Mouse (Mus musculus) left cerebral cortex, adult 2 months (tissue): Measurements from ENCODE around the gene Kcnmb1. TPM values are rescaled to one million over a fixed set of nuclear protein-coding genes. Genes with fewer than 3 reads are reported as not detected.
A peak's percentile ranks its signal among the peaks of the same experiment; 100 is the strongest.

ENCODE experiments used
- DNase-seq, 2 experiments: peaks; one replicate each; pipeline ENCODE4 v3.0.0; 2021 to 2022; ENCODE audit warnings: low spot score in 2 of 2, mixed read lengths in 1 of 2; ENCODE audit errors: extremely low spot score in 1 of 2
- H3K27ac ChIP-seq: fragments of 200-600 bp; 2 replicates; pipeline ENCODE4 v1.8.1; 2022
- H3K4me3 ChIP-seq: fragments of 200-600 bp; 2 replicates; pipeline ENCODE4 v1.8.1; 2022
- CTCF ChIP-seq: fragments of 200-600 bp; IDR thresholded peaks from 2 replicates; pipeline ENCODE4 v1.8.1; 2022; ENCODE audit warnings: antibody characterized with exemption, mild to moderate bottlenecking, moderate library complexity
- intact Hi-C: fragments of 180-260 bp; cut with DNase I; formaldehyde crosslinking; loops from one replicate; pipeline ENCODE4 v1.15.1; 2025
- total RNA-seq, 2 experiments: library from RNA; stranded (reverse); gene quantifications; 2 replicates each; pipeline ENCODE4 v1.2.3; 2021

The Kcnmb1 gene
- total RNA-seq, 2 experiments from 2014 or later = 0.07 to 0.25 TPM

- no peak overlapping the region for H3K4me3 ChIP-seq
- no peak overlapping the region for H3K27ac ChIP-seq
- TF ChIP-seq CTCF = no peak
- DNase-seq = no peak
- intact Hi-C loops = no loop called here
Measured at GRCm38 (mm10) chr11:33974341-33975040, 11.7 kb downstream of the Kcnmb1 start.

- DNase-seq = no peak
- no peak overlapping the region for H3K4me3 ChIP-seq
- no peak for TF ChIP-seq CTCF
- intact Hi-C loops = no loop called here
- no peak overlapping the region for H3K27ac ChIP-seq
Measured at GRCm38 (mm10) chr11:33975121-33975520, 12.3 kb downstream of the Kcnmb1 start.

- Histone ChIP-seq H3K27ac (no peak overlapping the region), H3K4me3 (no peak overlapping the region)
- intact Hi-C loops = no loop called here
- no peak for DNase-seq
- no peak for TF ChIP-seq CTCF
Measured at GRCm38 (mm10) chr11:33980146-33980545, 17.3 kb downstream of the Kcnmb1 start.

- TF ChIP-seq CTCF = no peak
- no peak overlapping the region for H3K4me3 ChIP-seq
- no peak overlapping the region for H3K27ac ChIP-seq
- intact Hi-C loops = no loop called here
- no peak for DNase-seq
Measured at GRCm38 (mm10) chr11:33986525-33986924, 23.7 kb downstream of the Kcnmb1 start.

GRCm38 (mm10) chr11:33990002-33990401, 27.2 kb downstream of the Kcnmb1 start:
- Histone ChIP-seq H3K4me3 (no peak overlapping the region), H3K27ac (no peak overlapping the region)
- DNase-seq = no peak
- intact Hi-C loops = no loop called here
- no peak for TF ChIP-seq CTCF

- no peak for DNase-seq
- Histone ChIP-seq H3K4me3 (no peak within 1 kb of the TSS), H3K27ac (no peak within 1 kb of the TSS)
- no peak for TF ChIP-seq CTCF
- intact Hi-C loops = no loop called here
Measured at GRCm38 (mm10) chr11:33992938-33993337, 30.1 kb downstream of the Kcnmb1 start, which contains the start of gene Kcnip1. Kcnip1 (minus strand) TSS chr11:33993152.

GRCm38 (mm10) chr11:33993496-33993895, 30.7 kb downstream of the Kcnmb1 start:
- no peak for DNase-seq
- no peak for TF ChIP-seq CTCF
- intact Hi-C loops = no loop called here
- H3K4me3 ChIP-seq = no peak overlapping the region
- no peak overlapping the region for H3K27ac ChIP-seq

GRCm38 (mm10) chr11:33998244-33998643, 35.4 kb downstream of the Kcnmb1 start:
- Histone ChIP-seq H3K4me3 (no peak overlapping the region), H3K27ac (no peak overlapping the region)
- intact Hi-C loops = no loop called here
- no peak for DNase-seq
- TF ChIP-seq CTCF = no peak

- TF ChIP-seq CTCF = no peak
- no peak overlapping the region for H3K4me3 ChIP-seq
- no peak overlapping the region for H3K27ac ChIP-seq
- DNase-seq = no peak
- intact Hi-C loops = loop anchor here (10.0 kb wide), 1 partner anchor 814 kb away; no protein-coding TSS in a partner anchor
Measured at GRCm38 (mm10) chr11:34000416-34000815, 37.6 kb downstream of the Kcnmb1 start.

- intact Hi-C loops = loop anchor here (2.0 to 10.0 kb wide), 3 partner anchors 71 to 813 kb away; no protein-coding TSS in a partner anchor
- Histone ChIP-seq H3K27ac (no peak overlapping the region), H3K4me3 (no peak overlapping the region)
- peak; percentile 85 for TF ChIP-seq CTCF
- peak; percentile 32 to 67 for DNase-seq
Measured at GRCm38 (mm10) chr11:34001938-34002592, 39.3 kb downstream of the Kcnmb1 start.

GRCm38 (mm10) chr11:34002593-34002965, 39.8 kb downstream of the Kcnmb1 start:
- Histone ChIP-seq H3K27ac (no peak overlapping the region), H3K4me3 (no peak overlapping the region)
- TF ChIP-seq CTCF = no peak
- intact Hi-C loops = loop anchor here (2.0 to 10.0 kb wide), 3 partner anchors 70 to 812 kb away; no protein-coding TSS in a partner anchor
- no peak for DNase-seq

GRCm38 (mm10) chr11:34007616-34008015, 44.8 kb downstream of the Kcnmb1 start:
- intact Hi-C loops = loop anchor here (1.0 to 10.0 kb wide), 3 partner anchors 80 to 807 kb away; no protein-coding TSS in a partner anchor
- H3K4me3 ChIP-seq = no peak overlapping the region
- H3K27ac ChIP-seq = no peak overlapping the region
- TF ChIP-seq CTCF = no peak
- DNase-seq = no peak
